ENCODE assay signal across 7 mouse cellular contexts in genomic region chr4:126261675-126262074, GRCm38 (mm10). TPM values are rescaled to one million over a fixed set of nuclear protein-coding genes. Genes with fewer than 3 reads are reported as not detected.
A peak's percentile ranks its signal among the peaks of the same experiment; 100 is the strongest.
DNase-seq lines count a peak whose midpoint lies in the region; ATAC-seq and TF ChIP-seq lines count a peak whose summit lies in the region.

No protein-coding gene starts in this region.

- DNase-seq in kidney, adult 18-20 months = no peak
- no peak for DNase-seq in MEL (ENCODE audit: low read depth, low spot score)
- DNase-seq in liver, embryonic 13.5 days = no peak
- no peak for DNase-seq in adrenal gland, adult (ENCODE audit: inconsistent age in 2 of 2, low spot score in 1 of 2)
- DNase-seq in adrenal gland, postnatal 14 days = no peak

- H3K9me3 ChIP-seq in kidney, embryonic 16.5 days (ENCODE audit: low read length) = no peaks in the 10 kb centered on the region
- H3K9me3 ChIP-seq in MEL (replicated peaks; ENCODE audit: insufficient read depth, low read length) = no peaks in the 10 kb centered on the region
- H3K9me3 ChIP-seq in embryonic facial prominence, embryonic 13.5 days = no peaks in the 10 kb centered on the region
- H3K9me3 ChIP-seq in liver, embryonic 13.5 days (replicated peaks) = no peaks in the 10 kb centered on the region

- 46% methylated on average over 7 of the region's 7 CpGs for whole genome bisulfite sequencing in kidney, embryonic 16.5 days
- WGBS in embryonic facial prominence, embryonic 13.5 days = 44% methylated on average over 7 of the region's 7 CpGs
- WGBS in liver, embryonic 13.5 days (ENCODE audit: insufficient replicate concordance) = 45% methylated on average over 7 of the region's 7 CpGs

- TF ChIP-seq CTCF in MEL (IDR thresholded peaks at IDR 0.05 in 2 of 3, conservative IDR thresholded peaks at IDR 0.05 in 1 of 3; ENCODE audit: control insufficient read depth in 1 of 3, insufficient read depth in 1 of 3, low read depth in 2 of 3, low read length in 3 of 3, poor library complexity in 1 of 3, severe bottlenecking in 1 of 3) = no peak

- no peak for TF ChIP-seq EP300 in MEL (IDR thresholded peaks at IDR 0.05; ENCODE audit: low read depth in 1 of 2, low read length in 2 of 2)

- peaks cover 53% of the 10 kb centered on the region for H3K4me1 ChIP-seq in kidney, embryonic 16.5 days (ENCODE audit: insufficient read depth, low read length)
- peaks cover 2 to 21% of the 10 kb centered on the region in 2 experiments; a peak in 3 of 4 replicates for H3K4me1 ChIP-seq in MEL (ENCODE audit: control insufficient read depth in 1 of 2, insufficient read depth in 2 of 2, low read length in 2 of 2)
- H3K4me1 ChIP-seq in embryonic facial prominence, embryonic 13.5 days = peaks cover 56% of the 10 kb centered on the region
- H3K4me1 ChIP-seq in liver, embryonic 13.5 days (replicated peaks) = peaks cover 60% of the 10 kb centered on the region

- H3K27me3 ChIP-seq in kidney, embryonic 16.5 days (ENCODE audit: insufficient read depth, low read length) = no peaks in the 10 kb centered on the region
- H3K27me3 ChIP-seq in MEL (ENCODE audit: control insufficient read depth in 1 of 2, insufficient read depth in 2 of 2, low read length in 2 of 2) = no peaks in the 10 kb centered on the region
- no peaks in the 10 kb centered on the region for H3K27me3 ChIP-seq in embryonic facial prominence, embryonic 13.5 days
- H3K27me3 ChIP-seq in liver, embryonic 13.5 days = peaks cover 33% of the 10 kb centered on the region

- peak overlapping the region; percentile 35; the same call in 1 of the 2 replicates for H3K4me2 ChIP-seq in kidney, embryonic 16.5 days (replicated peaks; ENCODE audit: low read depth, low read length)
- peak overlapping the region; percentile 78; the same call in 1 of the 2 replicates for H3K4me2 ChIP-seq in embryonic facial prominence, embryonic 13.5 days
- H3K4me2 ChIP-seq in liver, embryonic 13.5 days = peak overlapping the region; percentile 76

- no peaks in the 10 kb centered on the region for H3K36me3 ChIP-seq in kidney, embryonic 16.5 days (ENCODE audit: insufficient read depth, low read length)
- peaks cover 0 to 11% of the 10 kb centered on the region in 2 experiments; a peak in 2 of 4 replicates for H3K36me3 ChIP-seq in MEL (ENCODE audit: control insufficient read depth in 1 of 2, insufficient read depth in 2 of 2, low read length in 2 of 2)
- peaks cover 8% of the 10 kb centered on the region; the same call in 1 of the 2 replicates for H3K36me3 ChIP-seq in embryonic facial prominence, embryonic 13.5 days
- H3K36me3 ChIP-seq in liver, embryonic 13.5 days = no peaks in the 10 kb centered on the region

- 0 out of 2 replicates have a peak overlapping the region, but pooled peaks have one; percentile 82 for H3K4me3 ChIP-seq in kidney, embryonic 16.5 days (ENCODE audit: low read length)
- peak overlapping the region; percentile 59 to 64 for H3K4me3 ChIP-seq in MEL (ENCODE audit: control insufficient read depth in 1 of 2, insufficient read depth in 1 of 2, low read depth in 2 of 2, low read length in 2 of 2)
- H3K4me3 ChIP-seq in embryonic facial prominence, embryonic 13.5 days = peak overlapping the region; percentile 86; the same call in 1 of the 2 replicates
- H3K4me3 ChIP-seq in liver, embryonic 13.5 days (replicated peaks) = peak overlapping the region; percentile 77

- no peak for TF ChIP-seq RAD21 in MEL (IDR thresholded peaks at IDR 0.05; ENCODE audit: low read depth, low read length)

- peak overlapping the region; percentile 96 for H3K27ac ChIP-seq in kidney, embryonic 16.5 days (ENCODE audit: low read length)
- peak overlapping the region; percentile 2 for H3K27ac ChIP-seq in MEL (ENCODE audit: control insufficient read depth, low read depth, low read length)
- H3K27ac ChIP-seq in embryonic facial prominence, embryonic 13.5 days = peak overlapping the region; percentile 92
- H3K27ac ChIP-seq in liver, embryonic 13.5 days = peak overlapping the region; percentile 91

- peak overlapping the region; percentile 52; the same call in 1 of the 2 replicates for H3K9ac ChIP-seq in kidney, embryonic 16.5 days (replicated peaks; ENCODE audit: low read length)
- H3K9ac ChIP-seq in MEL (ENCODE audit: control insufficient read depth, low read depth, low read length, poor library complexity, severe bottlenecking) = peak overlapping the region; percentile 63
- no peak overlapping the region for H3K9ac ChIP-seq in embryonic facial prominence, embryonic 13.5 days
- H3K9ac ChIP-seq in liver, embryonic 13.5 days = peak overlapping the region; percentile 65

- TF ChIP-seq POLR2A in MEL (IDR thresholded peaks at IDR 0.05; ENCODE audit: control insufficient read depth in 1 of 2, insufficient read depth in 1 of 2, low read depth in 1 of 2, low read length in 2 of 2, poor library complexity in 1 of 2) = no peak

- ATAC-seq in kidney, embryonic 16.5 days (ENCODE audit: low FRiP score, low TSS enrichment) = no peak
- no peak; the same call in 1 of the 2 replicates for ATAC-seq in embryonic facial prominence, embryonic 13.5 days (ENCODE audit: insufficient number of reproducible peaks, insufficient read depth, low FRiP score, low TSS enrichment, low read depth)
- no peak for ATAC-seq in liver, embryonic 13.5 days (ENCODE audit: low read depth)

- H3K79me2 ChIP-seq in MEL (ENCODE audit: control insufficient read depth, insufficient read depth, low read length, poor library complexity) = peaks cover 7% of the 10 kb centered on the region

TF ChIP-seq in MEL, 35 proteins besides CTCF, POLR2A, EP300 and RAD21:
- TF ChIP-seq CHD1 (IDR thresholded peaks at IDR 0.05; ENCODE audit: low read depth, low read length) (no peak), GATA1 (IDR thresholded peaks at IDR 0.05; ENCODE audit: low read depth, low read length) (no peak)
TF ChIP-seq in MEL: peak in this region for 0.

RNA-seq across cellular contexts. Expression of gene Trappc3, which starts 0.5 kb away (rescaled TPM):
- polyA plus RNA-seq in kidney, embryonic 16.5 days (2015; fragmentation: Nextera tagmentation; extraction: Ambion mirVana) = 113 and 120 TPM in 2 replicates
- total RNA-seq in MEL (2012; rRNA removed) = 66.6 and 71.0 TPM in 2 replicates
- 10 to 100 TPM in 1 of 2 experiments, not detected in 1; 72.0 TPM for polyA plus RNA-seq in MEL (2012; ENCODE audit: insufficient read depth in 1 of 2, insufficient read length in 2 of 2, low read depth in 1 of 2, low replicate concordance in 2 of 2, missing spikeins in 1 of 2)
- polyA plus RNA-seq in embryonic facial prominence, embryonic 13.5 days (2015; fragmentation: Nextera tagmentation; extraction: Ambion mirVana) = 122 and 126 TPM in 2 replicates
- 40.5 and 41.5 TPM in 2 replicates for polyA plus RNA-seq in liver, embryonic 13.5 days (2015; fragmentation: Nextera tagmentation; extraction: Ambion mirVana)
- total RNA-seq in adrenal gland, postnatal 14 days (2021) = 70.8 and 75.6 TPM in 2 replicates

RNA-seq across cellular contexts. Expression of gene Map7d1, which starts 5.5 kb away (rescaled TPM):
- 31.5 and 32.2 TPM in 2 replicates for polyA plus RNA-seq in kidney, embryonic 16.5 days (2015; fragmentation: Nextera tagmentation; extraction: Ambion mirVana)
- total RNA-seq in MEL (2012; rRNA removed) = 15.4 and 16.4 TPM in 2 replicates
- polyA plus RNA-seq in MEL (2012; ENCODE audit: insufficient read depth in 1 of 2, insufficient read length in 2 of 2, low read depth in 1 of 2, low replicate concordance in 2 of 2, missing spikeins in 1 of 2) = 10 to 100 TPM in 1 of 2 experiments, not detected in 1; 58.2 TPM
- 48.8 and 57.0 TPM in 2 replicates for polyA plus RNA-seq in embryonic facial prominence, embryonic 13.5 days (2015; fragmentation: Nextera tagmentation; extraction: Ambion mirVana)
- polyA plus RNA-seq in liver, embryonic 13.5 days (2015; fragmentation: Nextera tagmentation; extraction: Ambion mirVana) = 6.6 and 7.3 TPM in 2 replicates
- total RNA-seq in adrenal gland, postnatal 14 days (2021) = 53.4 and 67.3 TPM in 2 replicates

RNA-seq across cellular contexts. Expression of gene Col8a2, which starts 24.9 kb away (rescaled TPM):
- 11.1 and 11.4 TPM in 2 replicates for polyA plus RNA-seq in kidney, embryonic 16.5 days (2015; fragmentation: Nextera tagmentation; extraction: Ambion mirVana)
- not detected in 2 replicates for total RNA-seq in MEL (2012; rRNA removed)
- not detected for polyA plus RNA-seq in MEL (2012; ENCODE audit: insufficient read depth in 1 of 2, insufficient read length in 2 of 2, low read depth in 1 of 2, low replicate concordance in 2 of 2, missing spikeins in 1 of 2)
- polyA plus RNA-seq in embryonic facial prominence, embryonic 13.5 days (2015; fragmentation: Nextera tagmentation; extraction: Ambion mirVana) = 33.9 and 43.4 TPM in 2 replicates
- 0.99 and 1.2 TPM in 2 replicates for polyA plus RNA-seq in liver, embryonic 13.5 days (2015; fragmentation: Nextera tagmentation; extraction: Ambion mirVana)
- 2.9 and 3.1 TPM in 2 replicates for total RNA-seq in adrenal gland, postnatal 14 days (2021)

RNA-seq across cellular contexts. Expression of gene Thrap3, which starts 59.1 kb away (rescaled TPM):
- polyA plus RNA-seq in kidney, embryonic 16.5 days (2015; fragmentation: Nextera tagmentation; extraction: Ambion mirVana) = 210 and 218 TPM in 2 replicates
- total RNA-seq in MEL (2012; rRNA removed) = 158 and 177 TPM in 2 replicates
- polyA plus RNA-seq in MEL (2012; ENCODE audit: insufficient read depth in 1 of 2, insufficient read length in 2 of 2, low read depth in 1 of 2, low replicate concordance in 2 of 2, missing spikeins in 1 of 2) = 100 to 1,000 TPM; 310 to 471 TPM
- polyA plus RNA-seq in embryonic facial prominence, embryonic 13.5 days (2015; fragmentation: Nextera tagmentation; extraction: Ambion mirVana) = 248 and 262 TPM in 2 replicates
- 98.1 and 121 TPM in 2 replicates for polyA plus RNA-seq in liver, embryonic 13.5 days (2015; fragmentation: Nextera tagmentation; extraction: Ambion mirVana)
- 190 and 212 TPM in 2 replicates for total RNA-seq in adrenal gland, postnatal 14 days (2021)

RNA-seq across cellular contexts. Expression of gene Adprhl2, which starts 59.8 kb away (rescaled TPM):
- polyA plus RNA-seq in kidney, embryonic 16.5 days (2015; fragmentation: Nextera tagmentation; extraction: Ambion mirVana) = 85.3 and 91.6 TPM in 2 replicates
- 53.2 and 62.0 TPM in 2 replicates for total RNA-seq in MEL (2012; rRNA removed)
- 10 to 100 TPM in 1 of 2 experiments, not detected in 1; 53.7 TPM for polyA plus RNA-seq in MEL (2012; ENCODE audit: insufficient read depth in 1 of 2, insufficient read length in 2 of 2, low read depth in 1 of 2, low replicate concordance in 2 of 2, missing spikeins in 1 of 2)
- polyA plus RNA-seq in embryonic facial prominence, embryonic 13.5 days (2015; fragmentation: Nextera tagmentation; extraction: Ambion mirVana) = 94.3 and 97.5 TPM in 2 replicates
- polyA plus RNA-seq in liver, embryonic 13.5 days (2015; fragmentation: Nextera tagmentation; extraction: Ambion mirVana) = 30.4 and 30.9 TPM in 2 replicates
- total RNA-seq in adrenal gland, postnatal 14 days (2021) = 27.3 and 34.9 TPM in 2 replicates

Comparison
In these comparisons a context has a peak if more than half of its experiments do, and no peak if none do; other contexts are left out.
1. H3K27ac ChIP-seq: peak in every context shown above with its lines; median percentile 96 in kidney, embryonic 16.5 days; 92 in embryonic facial prominence, embryonic 13.5 days; 91 in liver, embryonic 13.5 days; 2 in MEL.